Mouse (Mus musculus) erythroblast, embryonic 14.5 days (primary cell): ENCODE measurements around the gene Tex9.

Experiments used
- GATA1 ChIP-seq: IDR thresholded peaks from 2 replicates; pipeline ENCODE4 v1.6.1; 2012; ENCODE audit warnings: low read length, inconsistent platforms, mixed read lengths
- TAL1 ChIP-seq: IDR thresholded peaks from 3 replicates; pipeline ENCODE4 v1.6.1; 2012; ENCODE audit warnings: low read length, inconsistent platforms, mixed read lengths

- TF ChIP-seq TAL1 (no peak), GATA1 (no peak)
Observed at GRCm38 (mm10) chr9:72441927-72442715, 49.9 kb downstream of the Tex9 start.
